Mouse (Mus musculus) heart, postnatal 0 days (tissue): ENCODE data around the gene Ikbke.

Experiments used
- CTCF ChIP-seq: IDR thresholded peaks from 2 replicates; pipeline ENCODE4 v1.5.1; 2016; ENCODE audit warnings: antibody characterized with exemption, control low read depth, low read depth
- EP300 ChIP-seq: IDR thresholded peaks from 2 replicates; pipeline ENCODE4 v1.6.1; 2016; ENCODE audit warnings: antibody characterized with exemption, low read depth

DNA sequence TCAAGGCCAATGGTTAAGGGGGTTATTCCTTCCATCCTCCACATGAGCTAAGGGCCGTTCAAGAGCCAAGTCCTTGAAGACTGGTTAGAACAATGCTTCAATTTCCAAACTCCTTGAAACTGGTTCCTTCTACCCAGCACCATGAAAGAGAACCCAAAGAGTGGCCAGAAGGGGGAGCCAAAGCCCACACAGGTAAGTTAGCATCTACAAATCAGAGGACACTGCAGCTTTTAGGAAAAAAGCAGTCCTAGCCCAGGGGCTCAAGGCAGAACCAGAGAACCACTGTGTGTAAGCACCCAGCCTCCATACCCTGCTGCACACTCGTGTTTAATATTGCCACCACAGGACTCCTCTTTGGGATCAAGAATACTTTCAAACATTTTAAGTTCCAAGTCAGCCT, 11.2 kb upstream of the Ikbke start:
- TF ChIP-seq EP300 (no peak), CTCF (peak; percentile 66)
